In genomic region chr11:104510606-104511005, GRCm38 (mm10) we compare ENCODE assay signal across 8 mouse cellular contexts. TPM values are rescaled to one million over a fixed set of nuclear protein-coding genes. Genes with fewer than 3 reads are reported as not detected.
DNase-seq lines count a peak whose midpoint lies in the region; ATAC-seq and TF ChIP-seq lines count a peak whose summit lies in the region.

No protein-coding gene starts in this region.

- no peaks in the 10 kb centered on the region for H3K9me3 ChIP-seq in midbrain, embryonic 14.5 days (ENCODE audit: control insufficient read depth, low read length)
- no peaks in the 10 kb centered on the region for H3K9me3 ChIP-seq in midbrain, embryonic 16.5 days (replicated peaks; ENCODE audit: control insufficient read depth, low read length, poor library complexity, severe bottlenecking)

- no peak for ATAC-seq in midbrain, embryonic 14.5 days (ENCODE audit: low FRiP score, low TSS enrichment)
- no peak for ATAC-seq in midbrain, embryonic 16.5 days

- no peak overlapping the region for H3K27ac ChIP-seq in midbrain, embryonic 14.5 days (replicated peaks; ENCODE audit: low read depth, low read length)
- H3K27ac ChIP-seq in midbrain, embryonic 16.5 days (ENCODE audit: low read length): no peak overlapping the region

- H3K4me1 ChIP-seq in midbrain, embryonic 14.5 days (ENCODE audit: control insufficient read depth, insufficient read depth, low read length): no peaks in the 10 kb centered on the region
- no peaks in the 10 kb centered on the region for H3K4me1 ChIP-seq in midbrain, embryonic 16.5 days (ENCODE audit: control insufficient read depth, insufficient read depth, low read length)

- no peaks in the 10 kb centered on the region for H3K27me3 ChIP-seq in midbrain, embryonic 14.5 days (ENCODE audit: control insufficient read depth, insufficient read depth, low read length)
- H3K27me3 ChIP-seq in midbrain, embryonic 16.5 days (ENCODE audit: control insufficient read depth, insufficient read depth, low read depth, low read length): no peaks in the 10 kb centered on the region

- WGBS in midbrain, embryonic 14.5 days: 98% methylated on average over 2 of the region's 2 CpGs
- 91% methylated on average over 2 of the region's 2 CpGs for WGBS in midbrain, embryonic 16.5 days
- WGBS in large intestine, adult 2 months: 81% methylated on average over 2 of the region's 2 CpGs

- no peak overlapping the region for H3K4me2 ChIP-seq in midbrain, embryonic 14.5 days (ENCODE audit: low read length)
- H3K4me2 ChIP-seq in midbrain, embryonic 16.5 days (ENCODE audit: low read length): no peak overlapping the region

- peaks cover 84% of the 10 kb centered on the region for H3K36me3 ChIP-seq in midbrain, embryonic 14.5 days (ENCODE audit: control insufficient read depth, insufficient read depth, low read length)
- H3K36me3 ChIP-seq in midbrain, embryonic 16.5 days (ENCODE audit: control insufficient read depth, insufficient read depth, low read length): peaks cover 41% of the 10 kb centered on the region

- peak; percentile 13 for DNase-seq in gastrocnemius, postnatal 10 days
- DNase-seq in gastrocnemius, postnatal 25 days: no peak
- peak; percentile 77 for DNase-seq in midbrain, embryonic 14.5 days
- DNase-seq in brain, embryonic 14.5 days (ENCODE audit: low read depth): peak; percentile 36
- DNase-seq in large intestine, adult 2 months (ENCODE audit: low read depth, low spot score): peak; percentile 7
- DNase-seq in thymus, postnatal 25 days: peak; percentile 13
- DNase-seq in adrenal gland, postnatal 25 days: no peak

- H3K4me3 ChIP-seq in midbrain, embryonic 14.5 days (replicated peaks; ENCODE audit: low read depth, low read length): no peak overlapping the region
- no peak overlapping the region for H3K4me3 ChIP-seq in midbrain, embryonic 16.5 days (ENCODE audit: low read depth, low read length)

- H3K9ac ChIP-seq in midbrain, embryonic 14.5 days (replicated peaks; ENCODE audit: low read length): no peak overlapping the region
- no peak overlapping the region for H3K9ac ChIP-seq in midbrain, embryonic 16.5 days (ENCODE audit: low read depth, low read length)

- TF ChIP-seq CTCF in brain, embryonic 14.5 days (IDR thresholded peaks at IDR 0.05; ENCODE audit: borderline replicate concordance, extremely low read depth, insufficient read depth, insufficient read length): peak; percentile 51; the same call in 1 of the 2 replicates

- no peak for TF ChIP-seq POLR2A in brain, embryonic 14.5 days (IDR thresholded peaks at IDR 0.05; ENCODE audit: borderline replicate concordance, extremely low read depth, insufficient read depth, insufficient read length, poor library complexity, severe bottlenecking)

RNA-seq across cellular contexts. Expression of gene Cdc27, which starts 39.8 kb away (rescaled TPM):
- total RNA-seq in gastrocnemius, postnatal 10 days (2021): 10 to 100 TPM; 30.4 to 37.5 TPM
- total RNA-seq in gastrocnemius, postnatal 25 days (2021): 10 to 100 TPM; 24.5 to 25.0 TPM
- 41.0 and 48.1 TPM in 2 replicates for polyA plus RNA-seq in midbrain, embryonic 14.5 days (2014; fragmentation: Nextera tagmentation; extraction: Ambion mirVana)
- polyA plus RNA-seq in midbrain, embryonic 16.5 days (2015; fragmentation: Nextera tagmentation; extraction: Ambion mirVana): 32.3 and 37.2 TPM in 2 replicates
- 26.8 and 34.2 TPM in 2 replicates for polyA plus RNA-seq in brain, embryonic 14.5 days (2012; rRNA removed)
- 3.8 and 6.6 TPM in 2 replicates for polyA plus RNA-seq in large intestine, adult 2 months (2012; rRNA removed)
- total RNA-seq in adrenal gland, postnatal 25 days (2021): 54.9 and 68.9 TPM in 2 replicates

RNA-seq across cellular contexts. Expression of gene Myl4, which starts 39.9 kb away (rescaled TPM):
- total RNA-seq in gastrocnemius, postnatal 10 days (2021): 10 to 100 TPM; 30.6 to 48.9 TPM
- total RNA-seq in gastrocnemius, postnatal 25 days (2021): 10 to 100 TPM in 1 of 2 experiments, 1 to 10 TPM in 1; 9.0 to 10.6 TPM
- 2.8 and 3.2 TPM in 2 replicates for polyA plus RNA-seq in midbrain, embryonic 14.5 days (2014; fragmentation: Nextera tagmentation; extraction: Ambion mirVana)
- polyA plus RNA-seq in midbrain, embryonic 16.5 days (2015; fragmentation: Nextera tagmentation; extraction: Ambion mirVana): 2.7 and 3.6 TPM in 2 replicates
- polyA plus RNA-seq in brain, embryonic 14.5 days (2012; rRNA removed): 3.4 and 5.0 TPM in 2 replicates
- 3.3 and 5.2 TPM in 2 replicates for polyA plus RNA-seq in large intestine, adult 2 months (2012; rRNA removed)
- 2.9 and 3.4 TPM in 2 replicates for total RNA-seq in adrenal gland, postnatal 25 days (2021)

RNA-seq across cellular contexts. Expression of gene Kansl1, which starts 41.9 kb away (rescaled TPM):
- total RNA-seq in gastrocnemius, postnatal 10 days (2021): 10 to 100 TPM; 22.7 to 28.9 TPM
- 10 to 100 TPM; 18.1 to 18.6 TPM for total RNA-seq in gastrocnemius, postnatal 25 days (2021)
- 27.1 and 39.2 TPM in 2 replicates for polyA plus RNA-seq in midbrain, embryonic 14.5 days (2014; fragmentation: Nextera tagmentation; extraction: Ambion mirVana)
- polyA plus RNA-seq in midbrain, embryonic 16.5 days (2015; fragmentation: Nextera tagmentation; extraction: Ambion mirVana): 27.9 and 28.2 TPM in 2 replicates
- 129 and 133 TPM in 2 replicates for polyA plus RNA-seq in brain, embryonic 14.5 days (2012; rRNA removed)
- 31.6 and 51.2 TPM in 2 replicates for polyA plus RNA-seq in large intestine, adult 2 months (2012; rRNA removed)
- total RNA-seq in adrenal gland, postnatal 25 days (2021): 56.5 and 62.6 TPM in 2 replicates

Comparison
In these comparisons a context has a peak if more than half of its experiments do, and no peak if none do; other contexts are left out.
1. DNase-seq: peak in gastrocnemius, postnatal 10 days (single experiment), midbrain, embryonic 14.5 days (single experiment), brain, embryonic 14.5 days (single experiment), large intestine, adult 2 months (single experiment) and thymus, postnatal 25 days (single experiment); none in gastrocnemius, postnatal 25 days (single experiment) and adrenal gland, postnatal 25 days (single experiment).